Mouse (Mus musculus) c-Kit-positive CD71-negative TER-119-negative erythroid progenitor cells, embryonic 14.5 days (primary cell): ENCODE data around the gene 2610028H24Rik.

Experiments
- DNase-seq: peaks from one replicate; pipeline ENCODE4 v3.0.0-alpha.2; 2013; ENCODE audit warnings: low read depth

The 2610028H24Rik gene

GRCm38 (mm10) chr10:76448851-76449250, at the start of gene 2610028H24Rik:
Gene 2610028H24Rik, plus strand, starts transcription at chr10:76449081.
- DNase-seq = no peak

- no peak for DNase-seq
Measured at GRCm38 (mm10) chr10:76408520-76408919, 40.4 kb upstream of the 2610028H24Rik start.

GRCm38 (mm10) chr10:76416811-76417210, 32.1 kb upstream of the 2610028H24Rik start:
- no peak for DNase-seq

- DNase-seq = no peak
Measured at GRCm38 (mm10) chr10:76425674-76426073, 23.2 kb upstream of the 2610028H24Rik start.

- DNase-seq = no peak
Measured at GRCm38 (mm10) chr10:76433925-76434324, 15.0 kb upstream of the 2610028H24Rik start.

- DNase-seq = no peak
Measured at GRCm38 (mm10) chr10:76439107-76439890, 9.6 kb upstream of the 2610028H24Rik start.

- no peak for DNase-seq
Measured at GRCm38 (mm10) chr10:76440281-76440680, 8.6 kb upstream of the 2610028H24Rik start, which contains the start of gene AC141477.1. Gene AC141477.1, minus strand, starts transcription at chr10:76440444.

- peak; percentile 97 for DNase-seq
Measured at GRCm38 (mm10) chr10:76442178-76443088, 6.4 kb upstream of the 2610028H24Rik start, which contains the start of gene Pcnt. Gene Pcnt, minus strand, starts transcription at chr10:76442786.

- DNase-seq = no peak
Measured at GRCm38 (mm10) chr10:76445996-76446681, 2.7 kb upstream of the 2610028H24Rik start.

- no peak for DNase-seq
Measured at GRCm38 (mm10) chr10:76447406-76448229, 1.3 kb upstream of the 2610028H24Rik start.

GRCm38 (mm10) chr10:76455289-76455688, 6.4 kb downstream of the 2610028H24Rik start:
- no peak for DNase-seq

- DNase-seq = no peak
Measured at GRCm38 (mm10) chr10:76461255-76461654, 12.4 kb downstream of the 2610028H24Rik start.

- no peak for DNase-seq
Measured at GRCm38 (mm10) chr10:76462312-76462711, 13.4 kb downstream of the 2610028H24Rik start.

GRCm38 (mm10) chr10:76462721-76463120, 13.8 kb downstream of the 2610028H24Rik start:
- no peak for DNase-seq

GRCm38 (mm10) chr10:76468203-76469162, 19.6 kb downstream of the 2610028H24Rik start, which contains the start of the genes Mcm3ap and Ybey:
Gene Mcm3ap, plus strand, starts transcription at chr10:76468927.
Gene Ybey, minus strand, starts transcription at chr10:76469114.
- peak; percentile 85 for DNase-seq

GRCm38 (mm10) chr10:76473759-76474158, 24.9 kb downstream of the 2610028H24Rik start:
- no peak for DNase-seq

GRCm38 (mm10) chr10:76480851-76481250, 32.0 kb downstream of the 2610028H24Rik start:
- no peak for DNase-seq

GRCm38 (mm10) chr10:76481480-76481879, 32.6 kb downstream of the 2610028H24Rik start:
- no peak for DNase-seq

GRCm38 (mm10) chr10:76486302-76486701, 37.4 kb downstream of the 2610028H24Rik start:
- DNase-seq = no peak

- no peak for DNase-seq
Measured at GRCm38 (mm10) chr10:76488265-76488664, 39.4 kb downstream of the 2610028H24Rik start.
